Mouse (Mus musculus) adipocyte (in vitro differentiated cells): ENCODE results near the gene Stk11ip.

Experiments used
- DNase-seq: peaks from one replicate; pipeline ENCODE4 v3.0.0-alpha.2; 2016; ENCODE audit warnings: low spot score

The Stk11ip gene

DNA sequence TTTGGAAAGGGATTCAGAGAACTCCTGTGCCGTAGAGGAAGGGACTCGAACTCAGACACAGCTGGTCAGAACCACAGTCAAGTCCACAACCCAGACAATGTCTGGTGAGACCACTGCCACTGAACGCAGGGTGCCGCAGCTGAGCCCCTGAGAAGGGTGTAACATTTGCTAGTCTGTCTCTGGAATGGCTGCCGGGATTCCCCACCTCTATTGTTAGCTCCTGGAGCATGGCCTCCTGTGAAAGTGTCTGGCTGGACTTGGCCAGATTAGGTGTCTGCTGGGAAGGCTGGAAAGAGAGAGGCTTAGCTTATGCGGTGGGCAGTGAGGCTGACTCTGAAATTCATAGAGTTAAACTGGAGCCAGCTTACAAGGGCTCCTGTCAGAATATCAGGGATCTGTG is 49.1 kb downstream of the Stk11ip start:
- DNase-seq, result no peak

DNA sequence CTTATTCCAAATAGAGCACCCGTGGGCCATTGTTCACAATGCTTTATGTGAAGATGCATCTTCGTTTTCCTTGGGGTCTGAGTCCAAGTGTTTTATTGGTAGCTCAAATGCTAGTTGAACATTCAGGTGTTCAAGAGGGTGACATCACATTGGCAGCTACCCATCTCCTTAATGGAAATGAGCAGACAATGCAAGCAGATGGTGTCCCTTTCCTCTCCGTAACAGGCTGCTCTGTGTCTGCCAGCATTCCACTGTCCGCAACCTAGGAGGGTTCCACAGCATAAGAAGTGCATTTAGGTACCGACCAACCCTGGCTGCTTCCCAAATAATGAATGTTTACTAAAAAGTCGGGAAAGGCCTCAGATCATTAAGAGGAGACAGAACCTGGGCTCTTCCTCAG is 51.4 kb downstream of the Stk11ip start:
- DNase-seq, result no peak

DNA sequence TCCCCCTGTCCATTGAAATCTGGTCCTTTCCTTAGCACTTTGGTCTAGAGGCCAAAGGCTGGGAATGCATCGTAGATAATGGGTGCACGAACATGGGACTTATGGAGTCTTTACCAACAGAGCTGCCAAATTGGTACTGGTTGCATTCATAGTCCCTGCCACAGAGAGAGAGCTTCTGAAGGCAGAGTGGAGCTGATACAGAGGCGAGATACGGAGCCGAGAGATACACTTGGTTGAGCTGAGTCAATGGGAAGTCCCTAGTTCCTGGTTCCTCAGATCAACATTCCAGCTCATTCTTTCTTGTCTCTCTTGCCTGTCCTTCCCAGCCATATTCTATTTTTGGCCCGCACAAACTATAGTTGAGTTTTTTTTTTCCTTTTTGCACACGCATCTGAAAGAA is 52.4 kb downstream of the Stk11ip start:
- DNase-seq, result no peak

DNA sequence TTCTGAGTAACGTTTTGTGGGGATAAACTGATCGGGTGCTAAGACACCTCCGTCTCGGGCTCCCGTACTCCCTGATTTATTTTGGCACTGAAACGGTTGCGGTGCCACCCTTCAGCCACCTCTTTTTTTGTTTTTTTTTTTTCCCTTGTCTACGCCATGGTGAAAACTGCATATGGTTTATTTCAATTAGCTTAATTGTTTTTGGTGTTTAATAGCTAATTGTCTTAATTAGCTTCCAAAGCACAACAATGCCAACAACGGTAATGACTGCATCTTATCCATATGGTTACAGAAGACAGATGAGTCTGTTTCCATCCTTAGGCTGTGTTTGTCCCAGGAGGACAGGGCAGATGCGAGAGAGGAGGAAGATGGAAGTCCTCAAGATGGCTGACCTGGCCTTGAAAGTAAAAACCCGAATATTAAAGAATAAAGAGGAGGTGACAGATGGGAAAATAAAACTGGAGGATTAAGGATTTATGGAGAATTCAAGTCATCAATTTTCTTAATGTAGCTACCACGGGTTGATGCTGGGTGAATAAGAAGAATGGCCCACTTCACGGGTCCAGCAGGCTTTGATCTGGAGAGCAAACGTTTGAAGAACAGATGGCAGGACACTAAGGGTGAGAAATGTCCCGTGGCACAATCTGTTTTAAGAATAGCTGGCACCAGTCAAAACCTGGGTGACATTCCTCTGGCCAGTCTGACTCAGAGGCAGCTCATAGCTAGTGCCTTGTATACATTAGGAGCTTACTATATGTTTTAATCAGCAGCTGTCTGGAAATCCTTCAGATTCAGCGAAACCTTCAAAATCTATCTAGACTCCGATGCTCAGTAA is 53.4 kb downstream of the Stk11ip start:
- DNase-seq, result no peak

DNA sequence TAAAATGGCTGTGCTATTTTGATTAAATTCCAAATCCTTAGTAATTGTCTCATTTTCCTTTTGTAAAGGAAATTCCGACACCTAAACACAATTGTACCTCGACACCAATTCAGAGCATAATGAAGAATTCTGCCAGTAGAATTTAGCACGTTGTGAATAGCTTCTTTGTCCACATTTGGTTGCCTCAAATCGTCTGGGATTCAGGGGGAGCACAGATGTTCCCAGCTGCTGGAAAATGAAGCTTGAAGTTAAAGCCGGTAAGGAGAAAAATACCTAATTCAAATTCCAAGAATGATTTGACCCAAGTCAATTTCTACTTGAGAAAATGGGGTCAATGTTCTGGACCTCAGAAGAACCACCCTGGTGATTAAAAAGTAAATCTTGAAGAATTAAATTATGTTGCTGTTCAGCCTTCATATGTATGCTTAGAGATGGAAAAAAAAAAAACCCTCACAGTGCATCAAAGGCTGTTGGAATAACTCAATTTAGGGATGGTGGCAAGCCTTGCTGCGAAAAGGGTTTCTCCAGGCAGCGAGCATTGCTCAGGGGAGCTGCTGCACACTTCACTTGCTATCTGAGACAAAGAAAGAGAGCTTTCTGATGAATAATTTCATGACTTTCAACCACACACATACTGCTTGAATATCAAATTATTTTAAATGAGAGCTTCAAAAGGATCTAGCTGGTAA is 60.8 kb downstream of the Stk11ip start:
- DNase-seq, result no peak

DNA sequence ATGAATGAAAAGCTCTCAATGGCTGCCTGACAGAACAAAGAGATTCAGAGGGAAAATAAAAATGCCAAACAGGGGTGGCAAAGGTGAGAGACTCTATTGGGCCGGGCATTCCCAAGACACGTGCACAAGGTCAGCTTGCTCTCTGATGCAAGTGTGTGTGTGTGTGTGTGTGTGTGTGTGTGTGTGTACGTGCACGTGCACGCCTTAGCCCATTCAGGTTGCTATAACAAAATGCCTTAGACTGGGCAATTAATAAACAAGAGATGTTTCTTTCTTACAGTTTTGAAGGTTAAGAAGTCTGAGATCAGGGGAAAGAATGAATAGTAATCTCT is 61.3 kb downstream of the Stk11ip start:
- DNase-seq, result no peak

DNA sequence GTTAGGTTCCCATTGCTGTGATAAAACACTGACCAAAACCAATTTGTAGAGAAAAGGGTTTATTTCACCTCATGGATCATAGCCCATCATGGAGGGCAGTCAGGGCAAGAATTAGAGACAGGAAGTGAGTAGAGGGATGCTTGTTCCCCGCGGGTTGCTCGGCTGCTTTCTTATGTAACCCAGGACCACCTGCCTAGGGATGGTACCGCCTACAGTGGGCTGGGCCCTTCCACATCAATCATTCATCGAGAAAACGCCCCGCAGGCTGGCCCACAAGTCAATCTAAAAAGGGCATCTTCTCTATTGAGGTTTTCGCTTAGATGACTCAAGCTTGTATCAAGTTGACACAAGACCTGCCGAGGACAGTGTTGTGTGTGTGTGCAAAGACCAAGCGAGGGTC is 61.7 kb downstream of the Stk11ip start:
- DNase-seq, result no peak

DNA sequence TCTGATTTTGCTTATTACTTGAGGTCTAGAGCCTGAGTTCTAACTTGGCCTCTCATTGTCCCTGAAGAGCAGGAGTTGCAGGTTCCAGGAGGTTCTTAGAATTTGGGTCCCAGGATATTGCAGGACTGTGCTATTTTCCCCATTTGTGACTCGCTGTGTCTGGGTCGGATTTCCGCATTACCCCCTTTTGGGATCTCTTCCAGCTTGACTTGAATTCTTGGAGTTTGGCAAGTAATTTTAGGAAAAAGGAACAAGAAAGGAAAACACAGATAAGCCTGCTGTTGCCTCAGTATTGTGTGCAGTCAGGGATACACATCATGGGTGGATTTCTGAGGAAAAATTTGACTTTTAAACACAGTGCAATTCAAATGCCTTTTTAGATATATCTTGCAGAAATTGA is 65.5 kb downstream of the Stk11ip start:
- DNase-seq, result no peak
